Mouse (Mus musculus): ENCODE data around the gene 1700066M21Rik. TPM values are rescaled to one million over a fixed set of nuclear protein-coding genes. Genes with fewer than 3 reads are reported as not detected.

The 1700066M21Rik gene
- polyA plus RNA-seq, 1 experiment from 2014 or later = 6.8 TPM

- Histone ChIP-seq H3K9ac (replicated peaks) (no peak overlapping the region), H3K4me2 (ENCODE audit: low read depth, low read length) (no peak overlapping the region), H3K4me1 (ENCODE audit: insufficient read depth) (peaks cover 4% of the 10 kb centered on the region; the same call in 1 of the 2 replicates), H3K4me3 (ENCODE audit: low read depth, low read length) (no peak overlapping the region), H3K27me3 (ENCODE audit: insufficient read depth, low read length) (no peaks in the 10 kb centered on the region), H3K9me3 (ENCODE audit: low read length) (no peaks in the 10 kb centered on the region), H3K36me3 (replicated peaks; ENCODE audit: insufficient read depth, low read length) (peaks cover 6% of the 10 kb centered on the region; the same call in 1 of the 2 replicates), H3K27ac (ENCODE audit: low read depth) (no peak overlapping the region)
- DNase-seq = no peak
- TF ChIP-seq CTCF (IDR thresholded peaks at IDR 0.05; ENCODE audit: low read depth) = no peak
- no peak for TF ChIP-seq EP300 (IDR thresholded peaks at IDR 0.05; ENCODE audit: low read depth)
- ATAC-seq = no peak
- 76% methylated on average over 8 of the region's 8 CpGs for WGBS (ENCODE audit: insufficient replicate concordance)
Measured at GRCm38 (mm10) chr1:57388402-57389155, 11.2 kb downstream of the 1700066M21Rik start.

DNA sequence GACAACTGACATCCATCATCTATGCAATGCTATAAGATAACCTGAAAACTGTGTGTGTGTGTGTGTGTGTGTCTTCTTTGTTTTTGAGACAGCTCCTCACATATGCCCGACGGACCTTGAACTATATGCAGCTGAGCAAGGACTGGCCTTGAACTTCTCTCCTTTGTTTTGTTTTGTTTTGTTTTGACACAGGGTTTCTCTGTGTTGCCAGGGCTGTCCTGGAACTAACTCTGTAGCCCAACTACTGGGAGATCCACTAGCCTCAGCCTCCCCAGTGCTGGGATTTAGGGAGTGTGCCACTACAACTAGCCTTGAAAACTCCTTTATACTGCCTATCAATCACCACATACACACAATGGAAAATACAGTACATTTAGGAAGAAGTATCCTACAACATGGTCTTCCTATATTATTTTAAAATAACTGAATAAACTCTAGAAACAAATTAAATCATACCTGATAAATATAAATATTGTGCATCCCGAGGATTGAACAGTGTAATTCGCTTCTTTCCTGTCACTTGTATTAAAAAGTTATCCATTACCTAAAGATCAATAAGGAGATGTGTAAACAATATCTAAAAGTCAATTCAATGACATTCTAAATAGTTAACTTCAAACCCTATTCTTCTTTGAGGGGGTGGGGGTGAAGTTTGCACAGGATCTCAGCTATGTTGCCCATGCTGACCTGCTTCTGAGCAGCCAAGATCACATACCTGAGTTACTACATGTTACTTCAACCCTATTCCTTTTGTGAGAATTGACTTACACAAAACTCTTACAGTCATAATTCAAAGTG, 13.8 kb downstream of the 1700066M21Rik start:
- H3K9ac ChIP-seq (replicated peaks) = no peak overlapping the region
- no peaks in the 10 kb centered on the region for H3K27me3 ChIP-seq (ENCODE audit: insufficient read depth, low read length)
- H3K9me3 ChIP-seq (ENCODE audit: low read length) = no peaks in the 10 kb centered on the region
- H3K4me2 ChIP-seq (ENCODE audit: low read depth, low read length) = peak overlapping the region; percentile 38
- DNase-seq (no peak), ATAC-seq (peak; percentile 56; the same call in 1 of the 2 replicates)
- 73% methylated on average over 4 of the region's 4 CpGs for WGBS (ENCODE audit: insufficient replicate concordance)
- TF ChIP-seq EP300 (IDR thresholded peaks at IDR 0.05; ENCODE audit: low read depth) (0 out of 2 replicates have a peak, but pooled peaks have one; percentile 9), CTCF (IDR thresholded peaks at IDR 0.05; ENCODE audit: low read depth) (no peak)
- H3K4me3 ChIP-seq (ENCODE audit: low read depth, low read length) = no peak overlapping the region
- H3K36me3 ChIP-seq (replicated peaks; ENCODE audit: insufficient read depth, low read length) = peaks cover 6% of the 10 kb centered on the region
- H3K4me1 ChIP-seq (ENCODE audit: insufficient read depth) = peaks cover 4% of the 10 kb centered on the region; the same call in 1 of the 2 replicates
- H3K27ac ChIP-seq (ENCODE audit: low read depth) = peak overlapping the region; percentile 62; the same call in 1 of the 2 replicates

DNA sequence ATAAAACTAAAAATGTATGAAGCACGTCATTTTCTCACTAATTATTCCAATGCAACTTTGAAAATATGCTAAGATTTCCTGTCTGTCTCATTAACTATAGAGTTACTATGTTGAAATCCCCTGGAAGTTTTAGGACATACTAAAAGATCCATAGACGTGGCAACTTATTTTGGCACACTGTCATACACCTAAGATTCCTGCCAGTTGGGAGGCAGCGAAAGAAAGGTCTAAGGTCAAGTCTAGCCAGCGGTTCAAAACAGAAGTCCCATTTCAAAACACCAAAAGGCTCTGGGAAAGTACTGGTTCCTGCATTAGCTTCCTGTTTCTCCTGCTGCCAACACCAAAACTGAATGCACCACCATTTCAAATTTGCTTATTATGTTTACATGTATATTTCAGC, 15.0 kb downstream of the 1700066M21Rik start:
- Histone ChIP-seq H3K27ac (ENCODE audit: low read depth) (no peak overlapping the region), H3K36me3 (replicated peaks; ENCODE audit: insufficient read depth, low read length) (peaks cover 12% of the 10 kb centered on the region), H3K27me3 (ENCODE audit: insufficient read depth, low read length) (no peaks in the 10 kb centered on the region), H3K9ac (replicated peaks) (no peak overlapping the region), H3K4me1 (ENCODE audit: insufficient read depth) (peaks cover 4% of the 10 kb centered on the region; the same call in 1 of the 2 replicates), H3K4me2 (ENCODE audit: low read depth, low read length) (no peak overlapping the region), H3K4me3 (ENCODE audit: low read depth, low read length) (no peak overlapping the region), H3K9me3 (ENCODE audit: low read length) (no peaks in the 10 kb centered on the region)
- WGBS (ENCODE audit: insufficient replicate concordance) = 60% methylated on average over 4 of the region's 4 CpGs
- TF ChIP-seq CTCF (IDR thresholded peaks at IDR 0.05; ENCODE audit: low read depth) = no peak
- no peak for TF ChIP-seq EP300 (IDR thresholded peaks at IDR 0.05; ENCODE audit: low read depth)
- DNase-seq (no peak), ATAC-seq (peak; percentile 35; the same call in 1 of the 2 replicates)

GRCm38 (mm10) chr1:57394051-57394450, 16.6 kb downstream of the 1700066M21Rik start:
- H3K4me1 ChIP-seq (ENCODE audit: insufficient read depth) = peaks cover 4% of the 10 kb centered on the region; the same call in 1 of the 2 replicates
- peaks cover 8% of the 10 kb centered on the region for H3K36me3 ChIP-seq (replicated peaks; ENCODE audit: insufficient read depth, low read length)
- H3K4me3 ChIP-seq (ENCODE audit: low read depth, low read length) = no peak overlapping the region
- no peaks in the 10 kb centered on the region for H3K9me3 ChIP-seq (ENCODE audit: low read length)
- no peak overlapping the region for H3K9ac ChIP-seq (replicated peaks)
- H3K27ac ChIP-seq (ENCODE audit: low read depth) = no peak overlapping the region
- no peak for TF ChIP-seq EP300 (IDR thresholded peaks at IDR 0.05; ENCODE audit: low read depth)
- peak; percentile 87 for TF ChIP-seq CTCF (IDR thresholded peaks at IDR 0.05; ENCODE audit: low read depth)
- H3K27me3 ChIP-seq (ENCODE audit: insufficient read depth, low read length) = no peaks in the 10 kb centered on the region
- WGBS (ENCODE audit: insufficient replicate concordance) = 54% methylated on average over 3 of the region's 3 CpGs
- no peak for ATAC-seq
- DNase-seq = peak; percentile 59
- H3K4me2 ChIP-seq (ENCODE audit: low read depth, low read length) = no peak overlapping the region

DNA sequence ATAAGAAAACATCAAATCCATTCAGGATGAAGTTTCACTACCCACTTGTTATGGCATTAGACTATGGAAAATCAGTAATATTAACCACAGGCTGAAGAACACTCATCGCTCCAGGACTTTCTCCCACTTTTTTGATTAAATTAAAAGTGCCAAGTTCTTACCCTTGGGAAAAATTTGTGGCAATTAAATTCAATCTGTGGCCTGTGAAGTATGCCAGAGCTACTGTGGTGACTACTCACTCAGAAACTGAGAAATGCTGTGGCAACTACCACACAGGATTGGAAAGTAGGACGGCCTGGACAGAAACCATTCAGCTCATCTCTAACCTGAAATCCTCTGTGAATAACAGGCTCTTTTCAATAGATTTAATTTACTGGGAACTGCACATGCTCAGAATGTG, 22.9 kb downstream of the 1700066M21Rik start:
- Histone ChIP-seq H3K4me3 (ENCODE audit: low read depth, low read length) (no peak overlapping the region), H3K9ac (replicated peaks) (no peak overlapping the region), H3K36me3 (replicated peaks; ENCODE audit: insufficient read depth, low read length) (peaks cover 12% of the 10 kb centered on the region), H3K9me3 (ENCODE audit: low read length) (no peaks in the 10 kb centered on the region), H3K4me1 (ENCODE audit: insufficient read depth) (peaks cover under 1% of the 10 kb centered on the region), H3K27me3 (ENCODE audit: insufficient read depth, low read length) (no peaks in the 10 kb centered on the region), H3K27ac (ENCODE audit: low read depth) (no peak overlapping the region), H3K4me2 (ENCODE audit: low read depth, low read length) (no peak overlapping the region)
- TF ChIP-seq EP300 (IDR thresholded peaks at IDR 0.05; ENCODE audit: low read depth) (no peak), CTCF (IDR thresholded peaks at IDR 0.05; ENCODE audit: low read depth) (no peak)
- DNase-seq (no peak), ATAC-seq (no peak)
- 97% methylated on average over 2 of the region's 2 CpGs for WGBS (ENCODE audit: insufficient replicate concordance)

DNA sequence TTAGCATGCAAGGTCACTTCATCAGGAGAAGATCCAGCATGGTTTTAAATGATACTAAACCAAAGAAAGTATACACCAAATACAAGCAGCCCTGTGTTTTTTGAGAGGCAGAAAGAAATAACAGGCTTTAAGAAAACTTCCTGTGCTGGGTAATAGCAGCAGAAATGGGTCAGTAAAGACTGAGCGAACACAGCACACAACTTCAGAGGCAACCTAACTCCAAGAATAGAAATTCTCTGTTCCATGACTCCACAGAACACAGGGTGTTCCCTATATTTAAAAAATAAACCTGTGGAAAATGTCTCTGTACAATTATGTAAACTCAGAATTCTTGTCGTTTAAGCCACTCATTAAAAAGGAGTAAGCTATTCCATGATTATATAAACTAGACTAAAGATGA, 23.5 kb downstream of the 1700066M21Rik start:
- TF ChIP-seq EP300 (IDR thresholded peaks at IDR 0.05; ENCODE audit: low read depth) (no peak), CTCF (IDR thresholded peaks at IDR 0.05; ENCODE audit: low read depth) (no peak)
- Histone ChIP-seq H3K27me3 (ENCODE audit: insufficient read depth, low read length) (no peaks in the 10 kb centered on the region), H3K4me1 (ENCODE audit: insufficient read depth) (peaks cover 6% of the 10 kb centered on the region), H3K9me3 (ENCODE audit: low read length) (no peaks in the 10 kb centered on the region), H3K36me3 (replicated peaks; ENCODE audit: insufficient read depth, low read length) (peaks cover 12% of the 10 kb centered on the region), H3K4me2 (ENCODE audit: low read depth, low read length) (no peak overlapping the region), H3K27ac (ENCODE audit: low read depth) (no peak overlapping the region), H3K9ac (replicated peaks) (no peak overlapping the region), H3K4me3 (ENCODE audit: low read depth, low read length) (no peak overlapping the region)
- 82% methylated on average over 2 of the region's 2 CpGs for WGBS (ENCODE audit: insufficient replicate concordance)
- ATAC-seq (no peak), DNase-seq (no peak)
